Mouse (Mus musculus): ENCODE data around the gene Kmt2e. TPM values are rescaled to one million over a fixed set of nuclear protein-coding genes. Genes with fewer than 3 reads are reported as not detected.

Gene Kmt2e
- polyA plus RNA-seq, 1 experiment from 2014 or later, result 122 TPM

DNA sequence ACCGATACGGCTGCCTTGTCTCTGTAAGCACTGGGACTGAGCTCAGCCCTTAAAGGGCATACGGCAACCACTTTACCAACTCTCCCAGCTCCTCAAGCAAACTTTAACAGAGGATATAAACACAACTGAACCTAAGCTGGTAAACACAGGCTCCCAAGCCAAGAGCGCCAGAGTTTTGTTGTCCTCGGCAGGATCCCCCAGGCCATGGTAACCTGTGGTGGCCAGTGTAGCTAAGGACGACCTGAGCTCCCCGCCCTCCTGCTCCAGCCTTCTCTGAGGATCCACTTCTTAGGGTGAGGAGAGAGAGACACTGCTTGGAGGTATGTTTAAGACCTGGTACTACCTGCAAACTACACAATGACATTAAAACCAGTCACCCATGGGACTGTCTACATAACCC lies 78.3 kb downstream of the Kmt2e start:
- ATAC-seq (ENCODE audit: low FRiP score), result no peak
- WGBS, result over 99% methylated on average over 7 of the region's 7 CpGs
- Histone ChIP-seq H3K4me1 (replicated peaks; ENCODE audit: control insufficient read depth, insufficient read depth, low read length) (no peaks in the 10 kb centered on the region; the same call in 1 of the 2 replicates), H3K27me3 (ENCODE audit: control insufficient read depth, insufficient read depth, low read length) (no peaks in the 10 kb centered on the region), H3K4me3 (ENCODE audit: low read depth, low read length) (no peak overlapping the region), H3K27ac (ENCODE audit: low read depth, low read length) (no peak overlapping the region), H3K9ac (ENCODE audit: low read depth, low read length) (no peak overlapping the region), H3K4me2 (replicated peaks; ENCODE audit: low read depth, low read length) (no peak overlapping the region), H3K36me3 (ENCODE audit: control insufficient read depth, insufficient read depth, low read length) (no peaks in the 10 kb centered on the region), H3K9me3 (ENCODE audit: control insufficient read depth, low read length) (no peaks in the 10 kb centered on the region)
- DNase-seq (ENCODE audit: low spot score), result no peak

DNA sequence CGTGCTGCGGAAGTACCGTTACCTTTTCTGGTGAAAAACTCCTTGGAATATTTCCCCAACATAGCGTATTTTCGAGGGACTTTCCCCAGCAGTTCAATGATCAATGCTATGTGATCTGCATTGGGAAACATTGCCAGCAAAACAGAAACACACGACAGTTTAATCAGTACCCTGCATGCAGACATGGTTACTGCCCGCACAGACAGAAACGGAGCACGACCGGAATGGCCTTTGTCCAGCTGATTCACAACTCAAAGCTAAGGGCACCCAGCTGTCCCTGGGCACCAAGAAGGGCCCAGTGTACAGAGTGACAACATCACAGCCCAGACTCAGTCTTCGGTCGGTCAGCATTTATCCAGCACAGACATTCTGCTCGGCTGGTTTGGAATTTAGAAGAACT lies 79.2 kb downstream of the Kmt2e start:
- DNase-seq (ENCODE audit: low spot score), result no peak
- no peak overlapping the region for H3K9ac ChIP-seq (ENCODE audit: low read depth, low read length)
- ATAC-seq (ENCODE audit: low FRiP score), result no peak
- no peaks in the 10 kb centered on the region; the same call in 1 of the 2 replicates for H3K4me1 ChIP-seq (replicated peaks; ENCODE audit: control insufficient read depth, insufficient read depth, low read length)
- no peaks in the 10 kb centered on the region for H3K27me3 ChIP-seq (ENCODE audit: control insufficient read depth, insufficient read depth, low read length)
- H3K27ac ChIP-seq (ENCODE audit: low read depth, low read length), result no peak overlapping the region
- H3K4me2 ChIP-seq (replicated peaks; ENCODE audit: low read depth, low read length), result no peak overlapping the region
- 95% methylated on average over 13 of the region's 13 CpGs for WGBS
- no peaks in the 10 kb centered on the region for H3K36me3 ChIP-seq (ENCODE audit: control insufficient read depth, insufficient read depth, low read length)
- H3K9me3 ChIP-seq (ENCODE audit: control insufficient read depth, low read length), result no peaks in the 10 kb centered on the region
- no peak overlapping the region for H3K4me3 ChIP-seq (ENCODE audit: low read depth, low read length)

DNA sequence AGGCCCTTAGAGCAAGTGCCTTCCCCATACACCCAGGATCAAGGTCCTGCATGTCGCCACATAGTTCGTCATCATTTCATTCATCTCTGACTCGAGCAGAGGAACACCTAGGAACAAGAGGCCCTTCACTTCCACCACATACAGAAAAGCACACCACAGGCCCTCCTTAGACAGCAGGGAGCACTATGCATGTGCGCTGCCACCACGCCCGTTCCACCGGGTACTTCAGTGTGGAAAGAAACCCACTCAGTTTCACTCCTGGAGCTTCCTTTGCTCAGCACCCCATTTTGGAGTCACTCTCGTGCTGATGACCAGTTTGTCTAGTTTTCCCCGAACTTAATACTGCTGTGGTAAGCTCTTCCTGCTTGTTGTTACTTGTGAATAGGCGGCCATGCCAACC lies 80.8 kb downstream of the Kmt2e start:
- whole genome bisulfite sequencing, result 91% methylated on average over 10 of the region's 10 CpGs
- Histone ChIP-seq H3K36me3 (ENCODE audit: control insufficient read depth, insufficient read depth, low read length) (no peaks in the 10 kb centered on the region), H3K9ac (ENCODE audit: low read depth, low read length) (no peak overlapping the region), H3K9me3 (ENCODE audit: control insufficient read depth, low read length) (no peaks in the 10 kb centered on the region), H3K4me1 (replicated peaks; ENCODE audit: control insufficient read depth, insufficient read depth, low read length) (no peaks in the 10 kb centered on the region; the same call in 1 of the 2 replicates), H3K4me3 (ENCODE audit: low read depth, low read length) (no peak overlapping the region), H3K27me3 (ENCODE audit: control insufficient read depth, insufficient read depth, low read length) (no peaks in the 10 kb centered on the region), H3K27ac (ENCODE audit: low read depth, low read length) (no peak overlapping the region), H3K4me2 (replicated peaks; ENCODE audit: low read depth, low read length) (no peak overlapping the region)
- no peak for ATAC-seq (ENCODE audit: low FRiP score)
- DNase-seq (ENCODE audit: low spot score), result no peak

DNA sequence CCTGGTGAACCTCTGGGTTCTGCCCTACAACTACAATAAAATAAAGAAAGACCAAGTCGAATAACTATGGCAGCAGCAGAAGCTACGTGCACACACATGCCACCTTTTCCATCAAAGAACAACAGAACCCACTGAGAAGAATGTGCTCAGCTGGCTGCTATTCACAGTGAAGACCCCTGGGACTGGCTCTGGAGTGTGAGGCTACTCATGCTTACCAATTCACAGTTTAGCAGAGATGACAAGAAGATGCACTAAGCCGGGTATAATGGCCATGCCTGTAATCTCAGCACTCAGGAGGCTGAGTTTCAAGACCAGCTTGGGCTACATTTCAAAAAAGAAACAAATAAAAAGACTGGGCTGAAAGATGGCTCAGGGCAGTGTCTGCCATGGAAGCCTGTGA lies 82.7 kb downstream of the Kmt2e start:
- Histone ChIP-seq H3K27me3 (ENCODE audit: control insufficient read depth, insufficient read depth, low read length) (no peaks in the 10 kb centered on the region), H3K9me3 (ENCODE audit: control insufficient read depth, low read length) (no peaks in the 10 kb centered on the region), H3K4me3 (ENCODE audit: low read depth, low read length) (no peak overlapping the region), H3K27ac (ENCODE audit: low read depth, low read length) (peak overlapping the region; percentile 60), H3K36me3 (ENCODE audit: control insufficient read depth, insufficient read depth, low read length) (peaks cover 4% of the 10 kb centered on the region; the same call in 1 of the 2 replicates), H3K9ac (ENCODE audit: low read depth, low read length) (no peak overlapping the region), H3K4me2 (replicated peaks; ENCODE audit: low read depth, low read length) (no peak overlapping the region), H3K4me1 (replicated peaks; ENCODE audit: control insufficient read depth, insufficient read depth, low read length) (no peaks in the 10 kb centered on the region; the same call in 1 of the 2 replicates)
- 44% methylated on average over 3 of the region's 3 CpGs for WGBS
- ATAC-seq (ENCODE audit: low FRiP score) (peak; percentile 71; the same call in 1 of the 2 replicates), DNase-seq (ENCODE audit: low spot score) (peak; percentile 56)

DNA sequence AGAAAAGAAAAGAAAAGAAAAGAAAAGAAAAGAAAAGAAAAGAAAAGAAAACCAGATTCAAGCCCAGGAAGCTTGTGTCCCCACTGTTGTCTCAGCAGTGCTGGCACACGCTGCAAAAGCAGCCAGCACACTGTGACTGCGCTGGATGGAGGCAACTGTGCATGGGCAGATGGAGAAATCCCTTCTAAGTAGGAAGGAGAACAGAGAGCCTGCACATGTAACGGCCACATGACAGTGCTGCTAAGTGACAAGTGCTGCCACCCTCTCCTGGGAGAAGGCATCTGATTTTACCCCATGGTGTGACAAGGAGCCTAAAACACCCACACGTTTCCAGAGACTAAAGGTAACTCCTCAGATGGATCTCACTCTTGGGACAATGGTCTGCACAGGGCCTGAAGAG lies 83.6 kb downstream of the Kmt2e start:
- DNase-seq (ENCODE audit: low spot score) (no peak), ATAC-seq (ENCODE audit: low FRiP score) (no peak)
- Histone ChIP-seq H3K9me3 (ENCODE audit: control insufficient read depth, low read length) (no peaks in the 10 kb centered on the region), H3K27ac (ENCODE audit: low read depth, low read length) (no peak overlapping the region), H3K36me3 (ENCODE audit: control insufficient read depth, insufficient read depth, low read length) (peaks cover 4% of the 10 kb centered on the region; the same call in 1 of the 2 replicates), H3K4me1 (replicated peaks; ENCODE audit: control insufficient read depth, insufficient read depth, low read length) (no peaks in the 10 kb centered on the region; the same call in 1 of the 2 replicates), H3K27me3 (ENCODE audit: control insufficient read depth, insufficient read depth, low read length) (no peaks in the 10 kb centered on the region), H3K9ac (ENCODE audit: low read depth, low read length) (no peak overlapping the region), H3K4me3 (ENCODE audit: low read depth, low read length) (no peak overlapping the region), H3K4me2 (replicated peaks; ENCODE audit: low read depth, low read length) (no peak overlapping the region)
- 74% methylated on average over 4 of the region's 4 CpGs for WGBS

DNA sequence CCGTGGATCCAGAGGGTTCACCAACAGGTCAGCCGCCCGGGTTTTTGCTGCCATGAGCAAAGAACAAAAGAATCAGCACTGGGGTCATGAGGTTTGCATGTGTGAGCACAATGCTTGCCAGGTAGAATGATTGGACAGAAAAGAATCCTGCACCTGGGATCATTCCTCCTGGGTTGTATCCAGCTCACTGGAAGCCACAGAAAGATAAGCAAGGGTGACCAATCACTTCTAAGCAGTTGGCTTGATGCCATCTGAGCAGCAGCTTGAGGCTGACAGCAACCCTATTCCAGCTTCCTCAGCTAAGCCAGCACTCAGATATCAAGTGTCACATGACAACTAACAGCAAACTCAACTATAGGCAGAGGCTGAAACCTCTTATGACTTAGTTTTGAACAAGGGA lies 84.4 kb downstream of the Kmt2e start:
- Histone ChIP-seq H3K4me3 (ENCODE audit: low read depth, low read length) (no peak overlapping the region), H3K4me1 (replicated peaks; ENCODE audit: control insufficient read depth, insufficient read depth, low read length) (no peaks in the 10 kb centered on the region; the same call in 1 of the 2 replicates), H3K9ac (ENCODE audit: low read depth, low read length) (no peak overlapping the region), H3K27me3 (ENCODE audit: control insufficient read depth, insufficient read depth, low read length) (no peaks in the 10 kb centered on the region), H3K9me3 (ENCODE audit: control insufficient read depth, low read length) (no peaks in the 10 kb centered on the region), H3K4me2 (replicated peaks; ENCODE audit: low read depth, low read length) (no peak overlapping the region), H3K36me3 (ENCODE audit: control insufficient read depth, insufficient read depth, low read length) (peaks cover 4% of the 10 kb centered on the region; the same call in 1 of the 2 replicates), H3K27ac (ENCODE audit: low read depth, low read length) (no peak overlapping the region)
- ATAC-seq (ENCODE audit: low FRiP score) (no peak), DNase-seq (ENCODE audit: low spot score) (no peak)
- 72% methylated on average over 3 of the region's 3 CpGs for WGBS

DNA sequence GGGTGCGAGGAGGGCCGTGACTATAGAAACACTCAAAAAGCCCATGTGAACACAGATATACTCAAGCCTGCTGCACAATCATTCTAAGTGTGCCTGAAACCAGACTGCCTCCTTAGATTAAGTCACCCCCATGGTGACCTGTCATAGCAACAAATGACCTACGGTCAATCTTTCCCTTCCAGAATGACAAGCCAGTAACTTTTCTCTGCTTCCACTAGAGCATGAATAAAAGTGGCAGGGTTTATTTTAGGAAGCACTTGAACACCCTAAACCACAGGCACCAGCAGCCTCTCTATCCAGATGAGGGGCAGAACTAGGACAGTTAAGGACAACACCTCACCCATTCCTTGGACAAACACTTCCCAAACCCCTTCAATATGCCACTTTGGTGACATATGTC lies 85.4 kb downstream of the Kmt2e start:
- H3K27me3 ChIP-seq (ENCODE audit: control insufficient read depth, insufficient read depth, low read length), result no peaks in the 10 kb centered on the region
- WGBS, result 94% methylated on average over 3 of the region's 3 CpGs
- H3K9ac ChIP-seq (ENCODE audit: low read depth, low read length), result no peak overlapping the region
- no peak for ATAC-seq (ENCODE audit: low FRiP score)
- no peak overlapping the region for H3K4me2 ChIP-seq (replicated peaks; ENCODE audit: low read depth, low read length)
- H3K27ac ChIP-seq (ENCODE audit: low read depth, low read length), result no peak overlapping the region
- no peaks in the 10 kb centered on the region for H3K9me3 ChIP-seq (ENCODE audit: control insufficient read depth, low read length)
- H3K36me3 ChIP-seq (ENCODE audit: control insufficient read depth, insufficient read depth, low read length), result peaks cover 4% of the 10 kb centered on the region; the same call in 1 of the 2 replicates
- no peak for DNase-seq (ENCODE audit: low spot score)
- no peaks in the 10 kb centered on the region; the same call in 1 of the 2 replicates for H3K4me1 ChIP-seq (replicated peaks; ENCODE audit: control insufficient read depth, insufficient read depth, low read length)
- no peak overlapping the region for H3K4me3 ChIP-seq (ENCODE audit: low read depth, low read length)

DNA sequence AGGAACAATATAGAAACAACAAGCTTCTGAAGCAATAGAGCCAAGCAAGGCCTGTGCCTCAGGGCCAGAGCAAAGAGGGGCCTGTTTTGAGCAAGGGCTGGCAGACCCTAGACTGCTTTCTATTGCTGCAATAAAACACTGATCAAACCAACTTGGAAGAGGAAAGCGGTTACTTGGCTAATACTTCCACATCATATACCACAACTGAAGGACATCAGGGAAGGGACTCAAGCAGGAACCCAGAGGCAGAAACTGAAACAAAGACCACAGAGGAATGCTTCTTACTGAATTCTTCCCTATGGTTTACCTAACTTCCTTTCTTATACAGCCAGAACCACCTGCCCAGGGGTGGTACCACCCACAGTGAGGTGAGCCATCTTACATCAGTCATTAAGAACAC lies 87.4 kb downstream of the Kmt2e start:
- Histone ChIP-seq H3K9ac (ENCODE audit: low read depth, low read length) (no peak overlapping the region), H3K27me3 (ENCODE audit: control insufficient read depth, insufficient read depth, low read length) (no peaks in the 10 kb centered on the region), H3K4me1 (replicated peaks; ENCODE audit: control insufficient read depth, insufficient read depth, low read length) (no peaks in the 10 kb centered on the region; the same call in 1 of the 2 replicates), H3K36me3 (ENCODE audit: control insufficient read depth, insufficient read depth, low read length) (peaks cover 4% of the 10 kb centered on the region; the same call in 1 of the 2 replicates), H3K4me3 (ENCODE audit: low read depth, low read length) (no peak overlapping the region), H3K27ac (ENCODE audit: low read depth, low read length) (no peak overlapping the region), H3K4me2 (replicated peaks; ENCODE audit: low read depth, low read length) (no peak overlapping the region), H3K9me3 (ENCODE audit: control insufficient read depth, low read length) (no peaks in the 10 kb centered on the region)
- DNase-seq (ENCODE audit: low spot score) (no peak), ATAC-seq (ENCODE audit: low FRiP score) (no peak)
- WGBS, result 96% methylated on average over 1 of the region's 1 CpGs

DNA sequence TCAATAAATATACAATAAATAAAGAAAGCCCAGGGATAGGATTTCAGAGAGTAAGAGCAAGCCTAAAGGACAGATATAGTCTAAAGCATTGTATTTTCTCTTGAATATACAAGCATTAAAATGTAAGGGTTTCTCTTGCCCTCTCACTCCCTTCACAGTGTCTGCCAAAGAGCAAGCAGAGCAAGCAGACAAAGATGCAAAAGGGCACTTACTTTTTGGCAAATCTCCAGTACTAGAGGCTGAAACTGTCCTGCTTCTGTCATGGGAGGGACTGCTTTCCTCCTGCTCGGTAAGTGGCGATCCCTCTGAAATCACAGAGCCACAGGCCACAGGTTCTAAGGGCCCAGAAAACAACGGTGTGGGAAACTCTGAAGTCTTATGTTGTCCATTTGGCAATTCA lies 89.7 kb downstream of the Kmt2e start:
- no peaks in the 10 kb centered on the region for H3K27me3 ChIP-seq (ENCODE audit: control insufficient read depth, insufficient read depth, low read length)
- no peak overlapping the region for H3K4me2 ChIP-seq (replicated peaks; ENCODE audit: low read depth, low read length)
- H3K36me3 ChIP-seq (ENCODE audit: control insufficient read depth, insufficient read depth, low read length), result peaks cover 4% of the 10 kb centered on the region; the same call in 1 of the 2 replicates
- no peak for ATAC-seq (ENCODE audit: low FRiP score)
- no peak for DNase-seq (ENCODE audit: low spot score)
- no peaks in the 10 kb centered on the region for H3K9me3 ChIP-seq (ENCODE audit: control insufficient read depth, low read length)
- H3K27ac ChIP-seq (ENCODE audit: low read depth, low read length), result no peak overlapping the region
- no peak overlapping the region for H3K4me3 ChIP-seq (ENCODE audit: low read depth, low read length)
- 95% methylated on average over 3 of the region's 3 CpGs for WGBS
- H3K9ac ChIP-seq (ENCODE audit: low read depth, low read length), result no peak overlapping the region
- no peaks in the 10 kb centered on the region for H3K4me1 ChIP-seq (replicated peaks; ENCODE audit: control insufficient read depth, insufficient read depth, low read length)

Measured in hindbrain, embryonic 11.5 days (tissue).